8 mouse cellular contexts compared by ENCODE assay signal in genomic region chr2:93849505-93850089, GRCm38 (mm10). TPM values are rescaled to one million over a fixed set of nuclear protein-coding genes. Genes with fewer than 3 reads are reported as not detected.
DNase-seq lines count a peak whose midpoint lies in the region; ATAC-seq and TF ChIP-seq lines count a peak whose summit lies in the region.

Gene Accs (minus strand): TSS chr2:93849943.

- H3K9ac ChIP-seq in forebrain, embryonic 15.5 days (replicated peaks): peak within 1 kb of the TSS; percentile 70
- peak within 1 kb of the TSS; percentile 79 for H3K9ac ChIP-seq in lung, embryonic 14.5 days

- peaks cover 12% of the 10 kb centered on the region for H3K27me3 ChIP-seq in G1E (ENCODE audit: insufficient read depth, low read length)
- H3K27me3 ChIP-seq in forebrain, embryonic 15.5 days: no peaks in the 10 kb centered on the region; the same call in 1 of the 2 replicates
- H3K27me3 ChIP-seq in lung, embryonic 14.5 days (ENCODE audit: insufficient read depth, low read length): no peaks in the 10 kb centered on the region

- intact Hi-C loops in heart, postnatal 36 days (cut with DNase I): no loop called here

- no peak for TF ChIP-seq CTCF in G1E (IDR thresholded peaks at IDR 0.05; ENCODE audit: low read depth, low read length)
- TF ChIP-seq CTCF in layer of hippocampus, adult 2 months (conservative IDR thresholded peaks at IDR 0.05): peak; percentile 66
- peak; percentile 69 for TF ChIP-seq CTCF in lung, embryonic 14.5 days (IDR thresholded peaks at IDR 0.05; ENCODE audit: low read depth)

- H3K4me3 ChIP-seq in G1E (ENCODE audit: low read depth, low read length): peak within 1 kb of the TSS; percentile 73
- peak within 1 kb of the TSS; percentile 65 for H3K4me3 ChIP-seq in forebrain, embryonic 15.5 days
- peak within 1 kb of the TSS; percentile 54 for H3K4me3 ChIP-seq in layer of hippocampus, adult 2 months
- peak within 1 kb of the TSS; percentile 57 for H3K4me3 ChIP-seq in lung, embryonic 14.5 days (ENCODE audit: low read depth, low read length)

- H3K27ac ChIP-seq in forebrain, embryonic 15.5 days (replicated peaks): peak within 1 kb of the TSS; percentile 78
- peak within 1 kb of the TSS; percentile 71; the same call in 1 of the 2 replicates for H3K27ac ChIP-seq in layer of hippocampus, adult 2 months
- H3K27ac ChIP-seq in lung, embryonic 14.5 days (ENCODE audit: low read depth): peak within 1 kb of the TSS; percentile 91

- peak within 1 kb of the TSS; percentile 57 for H3K4me2 ChIP-seq in forebrain, embryonic 15.5 days (replicated peaks)
- H3K4me2 ChIP-seq in lung, embryonic 14.5 days: peak within 1 kb of the TSS; percentile 68

- H3K4me1 ChIP-seq in G1E (ENCODE audit: insufficient read depth, low read depth, low read length): peaks cover 22% of the 10 kb centered on the region
- peaks cover 12% of the 10 kb centered on the region for H3K4me1 ChIP-seq in forebrain, embryonic 15.5 days
- peaks cover 5% of the 10 kb centered on the region for H3K4me1 ChIP-seq in lung, embryonic 14.5 days (ENCODE audit: insufficient read depth)

- ATAC-seq in G1E (ENCODE audit: extremely low read depth, insufficient number of reproducible peaks, low FRiP score, poor library complexity, severe bottlenecking): peak; percentile 86
- ATAC-seq in forebrain, embryonic 15.5 days (replicated peaks): peak; percentile 89
- peak; percentile 94 for ATAC-seq in lung, embryonic 14.5 days (ENCODE audit: insufficient read depth)
- peak; percentile 51 for ATAC-seq in neutrophil, adult 5-6 weeks (ENCODE audit: extremely low read depth, insufficient number of reproducible peaks, low FRiP score, poor library complexity, severe bottlenecking)

- under 1% methylated on average over 28 of the region's 28 CpGs for WGBS in forebrain, embryonic 15.5 days
- under 1% methylated on average over 28 of the region's 28 CpGs for WGBS in lung, embryonic 14.5 days

- DNase-seq in G1E (ENCODE audit: low spot score): peak; percentile 62
- DNase-seq in cerebellum, adult 18-20 months: peak; percentile 78 to 80
- peak; percentile 77 to 78 for DNase-seq in heart, postnatal 36 days
- peak; percentile 36 to 45 for DNase-seq in layer of hippocampus, adult 2 months (ENCODE audit: low spot score in 2 of 2)
- DNase-seq in lung, embryonic 14.5 days: peak; percentile 91
- DNase-seq in testis, postnatal 14 days (ENCODE audit: low spot score): peak; percentile 76

- H3K36me3 ChIP-seq in G1E (replicated peaks): peaks cover 4% of the 10 kb centered on the region
- H3K36me3 ChIP-seq in forebrain, embryonic 15.5 days: 0 out of 2 replicates have a peak, but pooled peaks cover 3% of the 10 kb centered on the region
- peaks cover 4% of the 10 kb centered on the region; the same call in 1 of the 2 replicates for H3K36me3 ChIP-seq in lung, embryonic 14.5 days (ENCODE audit: insufficient read depth)

- H3K9me3 ChIP-seq in G1E (replicated peaks): no peaks in the 10 kb centered on the region
- H3K9me3 ChIP-seq in forebrain, embryonic 15.5 days: no peaks in the 10 kb centered on the region
- H3K9me3 ChIP-seq in lung, embryonic 14.5 days (ENCODE audit: low read depth, low read length): no peaks in the 10 kb centered on the region

RNA-seq across cellular contexts. Expression of gene Accs, which starts in this region (rescaled TPM):
- total RNA-seq in G1E (2014; fragmentation: Nextera tagmentation) (3.0 and 8.9 TPM in 2 replicates), G1E (2017) (3.6 and 7.3 TPM in 2 replicates)
- 2.3 and 2.9 TPM in 2 replicates for polyA plus RNA-seq in G1E (2012)
- 6.9 and 7.8 TPM in 2 replicates for polyA plus RNA-seq in forebrain, embryonic 15.5 days (2015; fragmentation: Nextera tagmentation; extraction: Ambion mirVana)
- total RNA-seq in heart, postnatal 36 days (2021): 1 to 10 TPM; 4.0 to 6.2 TPM
- 1 to 10 TPM; 3.0 to 3.5 TPM for total RNA-seq in layer of hippocampus, adult 2 months (2021)
- 10.0 and 11.3 TPM in 2 replicates for polyA plus RNA-seq in lung, embryonic 14.5 days (2014; fragmentation: Nextera tagmentation; extraction: Ambion mirVana)
- 11.9 and 13.4 TPM in 2 replicates for total RNA-seq in neutrophil, adult 5-6 weeks (2017)

Comparison
In these comparisons a context has a peak if more than half of its experiments do, and no peak if none do; other contexts are left out.
1. Peak in every context shown above with its lines: DNase-seq, ATAC-seq, H3K4me3 ChIP-seq and H3K27ac ChIP-seq.
2. DNase-seq: peak in every context shown above with its lines; median percentile 91 in lung, embryonic 14.5 days; 79 in cerebellum, adult 18-20 months; 78 in heart, postnatal 36 days; 76 in testis, postnatal 14 days; 62 in G1E; 40 in layer of hippocampus, adult 2 months.